11 mouse cellular contexts compared by ENCODE assay signal in the genomic region with DNA sequence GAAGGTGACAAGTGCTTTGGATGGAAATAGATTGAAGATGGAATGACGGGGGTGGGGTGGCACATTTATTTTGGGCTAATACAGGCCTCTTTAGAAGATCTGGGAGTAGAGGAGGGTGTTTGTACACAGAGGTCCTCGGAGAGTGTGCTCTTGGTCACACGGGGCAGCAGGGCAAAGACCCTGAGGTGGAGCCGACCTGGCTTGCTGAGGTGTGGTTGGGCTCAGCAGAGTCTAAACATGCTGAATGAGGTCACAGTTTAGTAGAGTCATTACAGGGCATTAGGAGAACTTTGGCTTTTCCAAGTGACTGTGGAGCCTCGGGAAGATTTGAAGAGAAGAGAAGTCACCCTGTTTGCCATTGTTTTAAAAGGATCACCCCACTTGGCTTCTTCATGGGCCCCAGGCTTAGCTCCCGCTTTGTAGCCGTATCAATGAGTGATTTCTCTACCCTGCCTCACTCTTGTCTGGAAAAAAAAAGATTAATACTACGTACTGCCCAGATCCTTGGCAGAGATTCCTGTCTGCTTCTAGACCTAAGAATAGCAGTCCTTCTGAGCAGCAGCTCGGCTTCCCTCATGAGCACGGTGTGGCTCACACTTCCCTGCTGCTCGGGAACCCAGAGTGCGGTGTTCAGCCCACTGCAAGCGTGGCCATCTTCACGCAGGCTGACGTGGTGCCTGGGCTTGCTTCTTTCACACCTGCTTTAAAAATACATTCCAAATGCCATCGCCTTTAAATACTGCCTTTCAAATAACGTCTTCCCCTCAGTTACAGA. TPM values are rescaled to one million over a fixed set of nuclear protein-coding genes. Genes with fewer than 3 reads are reported as not detected.
A peak's percentile ranks its signal among the peaks of the same experiment; 100 is the strongest.
DNase-seq lines count a peak whose midpoint lies in the region; ATAC-seq and TF ChIP-seq lines count a peak whose summit lies in the region.
"Had no signal": no experiment of that assay in that cellular context is flagged by ENCODE, and none has a peak within 500 bp of the region (broad histone marks: within the 10 kb centered on the region; RNA-seq: fewer than 3 reads in every experiment).

No protein-coding gene starts in this region.

- no peak for TF ChIP-seq POLR2A in limb, embryonic 14.5 days (IDR thresholded peaks at IDR 0.05; ENCODE audit: borderline replicate concordance, extremely low read depth, insufficient read depth, insufficient read length)

- H3K27ac ChIP-seq in kidney, embryonic 14.5 days (ENCODE audit: low read depth, low read length), result no peak overlapping the region
- H3K27ac ChIP-seq in embryonic facial prominence, embryonic 14.5 days (replicated peaks; ENCODE audit: low read depth, low read length), result no peak overlapping the region
- H3K27ac ChIP-seq in limb, embryonic 14.5 days (replicated peaks; ENCODE audit: low read depth, low read length), result peak overlapping the region; percentile 48; the same call in 1 of the 2 replicates
- H3K27ac ChIP-seq: macrophage had no signal

- no peaks in the 10 kb centered on the region for H3K36me3 ChIP-seq in kidney, embryonic 14.5 days (ENCODE audit: control insufficient read depth, insufficient read depth, low read length)
- no peaks in the 10 kb centered on the region for H3K36me3 ChIP-seq in embryonic facial prominence, embryonic 14.5 days (ENCODE audit: control insufficient read depth, insufficient read depth, low read length)
- no peaks in the 10 kb centered on the region for H3K36me3 ChIP-seq in limb, embryonic 14.5 days (ENCODE audit: control insufficient read depth, insufficient read depth, low read length)

- peak; percentile 49 for DNase-seq in kidney, adult 9 months
- DNase-seq in embryonic facial prominence, embryonic 14.5 days (ENCODE audit: low spot score), result peak; percentile 51
- peak; percentile 56 to 69 for DNase-seq in frontal cortex, postnatal 14 days (ENCODE audit: low spot score in 2 of 2)
- DNase-seq in limb, embryonic 14.5 days (ENCODE audit: low spot score), result peak; percentile 51
- DNase-seq in adrenal gland, postnatal 25 days, result no peak
- DNase-seq in spleen, postnatal 10 days (ENCODE audit: low spot score in 2 of 2), result no peak
- DNase-seq: thymus, adult 2 months had no signal

- ATAC-seq in kidney, embryonic 14.5 days (ENCODE audit: low FRiP score, low TSS enrichment), result no peak
- no peak for ATAC-seq in embryonic facial prominence, embryonic 14.5 days (ENCODE audit: low read depth)
- ATAC-seq in limb, embryonic 14.5 days (ENCODE audit: low FRiP score, low read depth), result no peak

- WGBS in kidney, embryonic 14.5 days, result 75% methylated on average over 17 of the region's 17 CpGs
- WGBS in embryonic facial prominence, embryonic 14.5 days, result 65% methylated on average over 17 of the region's 17 CpGs
- 59% methylated on average over 17 of the region's 17 CpGs for WGBS in limb, embryonic 14.5 days

- H3K4me3 ChIP-seq in kidney, embryonic 14.5 days (ENCODE audit: low read length), result no peak overlapping the region
- no peak overlapping the region for H3K4me3 ChIP-seq in embryonic facial prominence, embryonic 14.5 days (ENCODE audit: low read depth, low read length)
- H3K4me3 ChIP-seq in limb, embryonic 14.5 days (replicated peaks; ENCODE audit: low read length), result no peak overlapping the region

- H3K4me1 ChIP-seq in kidney, embryonic 14.5 days (ENCODE audit: control insufficient read depth, insufficient read depth, low read length), result no peaks in the 10 kb centered on the region; the same call in 1 of the 2 replicates
- H3K4me1 ChIP-seq in embryonic facial prominence, embryonic 14.5 days (ENCODE audit: control insufficient read depth, insufficient read depth, low read length), result peaks cover 11% of the 10 kb centered on the region; the same call in 1 of the 2 replicates
- peaks cover 32% of the 10 kb centered on the region for H3K4me1 ChIP-seq in limb, embryonic 14.5 days (ENCODE audit: control insufficient read depth, insufficient read depth, low read length)

- no peaks in the 10 kb centered on the region for H3K9me3 ChIP-seq in kidney, embryonic 14.5 days (ENCODE audit: control insufficient read depth, low read length)
- H3K9me3 ChIP-seq in embryonic facial prominence, embryonic 14.5 days (ENCODE audit: control insufficient read depth, low read length), result no peaks in the 10 kb centered on the region
- no peaks in the 10 kb centered on the region for H3K9me3 ChIP-seq in limb, embryonic 14.5 days (ENCODE audit: control insufficient read depth, low read length)

- no peak overlapping the region for H3K9ac ChIP-seq in kidney, embryonic 14.5 days (ENCODE audit: low read depth, low read length)
- H3K9ac ChIP-seq in embryonic facial prominence, embryonic 14.5 days (ENCODE audit: low read depth, low read length), result no peak overlapping the region
- no peak overlapping the region for H3K9ac ChIP-seq in limb, embryonic 14.5 days (ENCODE audit: low read depth, low read length, severe bottlenecking)

- no peak overlapping the region for H3K4me2 ChIP-seq in kidney, embryonic 14.5 days (replicated peaks; ENCODE audit: low read depth, low read length)
- no peak overlapping the region for H3K4me2 ChIP-seq in embryonic facial prominence, embryonic 14.5 days (ENCODE audit: low read depth, low read length)
- H3K4me2 ChIP-seq in limb, embryonic 14.5 days (replicated peaks; ENCODE audit: low read depth, low read length, severe bottlenecking), result no peak overlapping the region

- H3K27me3 ChIP-seq in kidney, embryonic 14.5 days (ENCODE audit: control insufficient read depth, insufficient read depth, low read length), result no peaks in the 10 kb centered on the region
- no peaks in the 10 kb centered on the region for H3K27me3 ChIP-seq in embryonic facial prominence, embryonic 14.5 days (replicated peaks; ENCODE audit: control insufficient read depth, insufficient read depth, low read length)
- H3K27me3 ChIP-seq in limb, embryonic 14.5 days (ENCODE audit: control insufficient read depth, insufficient read depth, low read length), result no peaks in the 10 kb centered on the region

RNA-seq across cellular contexts. Expression of a gene that starts 22.0 kb away (rescaled TPM):
- polyA plus RNA-seq in kidney, embryonic 14.5 days (2014; fragmentation: Nextera tagmentation; extraction: Ambion mirVana), result not detected in 2 replicates
- polyA plus RNA-seq in embryonic facial prominence, embryonic 14.5 days (2014; fragmentation: Nextera tagmentation; extraction: Ambion mirVana), result 0.31 TPM in 1 of 2 replicates, not detected in the other
- polyA plus RNA-seq in limb, embryonic 14.5 days (2012; rRNA removed), result 0.09 TPM in 1 of 2 replicates, not detected in the other
- not detected in 2 replicates for polyA plus RNA-seq in limb, embryonic 14.5 days (2014; fragmentation: Nextera tagmentation; extraction: Ambion mirVana)
- total RNA-seq in adrenal gland, postnatal 25 days (2021), result not detected in 2 replicates
- total RNA-seq: neutrophil, adult 5-6 weeks had no signal
- polyA plus RNA-seq: embryonic facial prominence, embryonic 11.5 days; macrophage had no signal

RNA-seq across cellular contexts. Expression of a gene that starts 57.1 kb away (rescaled TPM):
- polyA plus RNA-seq in kidney, embryonic 14.5 days (2014; fragmentation: Nextera tagmentation; extraction: Ambion mirVana), result 12.6 and 12.7 TPM in 2 replicates
- polyA plus RNA-seq in embryonic facial prominence, embryonic 14.5 days (2014; fragmentation: Nextera tagmentation; extraction: Ambion mirVana), result 23.6 and 24.7 TPM in 2 replicates
- 44.0 and 61.0 TPM in 2 replicates for polyA plus RNA-seq in limb, embryonic 14.5 days (2012; rRNA removed)
- polyA plus RNA-seq in limb, embryonic 14.5 days (2014; fragmentation: Nextera tagmentation; extraction: Ambion mirVana), result 28.6 and 31.4 TPM in 2 replicates
- total RNA-seq in adrenal gland, postnatal 25 days (2021), result 22.9 and 40.6 TPM in 2 replicates
- total RNA-seq: neutrophil, adult 5-6 weeks had no signal

Comparison
In these comparisons a context has a peak if more than half of its experiments do, and no peak if none do; other contexts are left out.
1. DNase-seq: peak in kidney, adult 9 months (single experiment), embryonic facial prominence, embryonic 14.5 days (single experiment), frontal cortex, postnatal 14 days (2 of 2) and limb, embryonic 14.5 days (single experiment); none in adrenal gland, postnatal 25 days (single experiment) and spleen, postnatal 10 days (0 of 2).